Mouse (Mus musculus): ENCODE data around the gene Carm1.

- TF ChIP-seq POLR2A (IDR thresholded peaks at IDR 0.05; ENCODE audit: low read depth, low read length) (no peak), CTCF (IDR thresholded peaks at IDR 0.05; ENCODE audit: extremely low read depth, insufficient read length, insufficient replicate concordance, low read depth, low read length) (no peak)
Measured at GRCm38 (mm10) chr9:21525142-21525936, 21.4 kb upstream of the Carm1 start.
